Mouse (Mus musculus) small intestine, adult 2 months (tissue): ENCODE measurements around the gene Gm21987.

Experiments used
- CTCF ChIP-seq: fragments of 200-500 bp; IDR thresholded peaks from 2 replicates; pipeline ENCODE4 v1.5.1; 2012; ENCODE audit warnings: low read depth, mild to moderate bottlenecking, control low read depth, inconsistent platforms, low read length, moderate library complexity, mixed read lengths; ENCODE audit not compliant: insufficient replicate concordance, insufficient read length; ENCODE audit errors: extremely low read depth
- POLR2A ChIP-seq: fragments of 200-500 bp; IDR thresholded peaks from 2 replicates; pipeline ENCODE4 v1.6.1; 2012; ENCODE audit warnings: low read depth, mild to moderate bottlenecking, control low read depth, inconsistent platforms, low read length, moderate library complexity

GRCm38 (mm10) chr16:38406293-38406692 is 59.5 kb downstream of the Gm21987 start:
- TF ChIP-seq POLR2A: no peak
- no peak for TF ChIP-seq CTCF
